Mouse (Mus musculus) layer of hippocampus, adult 2 months (tissue): ENCODE data around the gene Olfr3. TPM values are rescaled to one million over a fixed set of nuclear protein-coding genes. Genes with fewer than 3 reads are reported as not detected.

Experiments
- DNase-seq, 2 experiments: peaks; one replicate each; pipeline ENCODE4 v3.0.0; 2022; ENCODE audit warnings: low spot score in 2 of 2
- H3K27ac ChIP-seq: fragments of 200-600 bp; 2 replicates; pipeline ENCODE4 v1.8.1; 2022
- H3K4me3 ChIP-seq: fragments of 200-600 bp; 2 replicates; pipeline ENCODE4 v1.8.1; 2022; ENCODE audit warnings: mild to moderate bottlenecking
- CTCF ChIP-seq: fragments of 200-600 bp; conservative IDR thresholded peaks from 2 replicates; pipeline ENCODE4 v1.8.1; 2022; ENCODE audit warnings: antibody characterized with exemption, mild to moderate bottlenecking, moderate library complexity
- long read RNA-seq, 2 experiments: library from polyadenylated mRNA; stranded (forward); transcript quantifications; one replicate each; pipeline ENCODE4 v2.0.0; 2021; ENCODE audit warnings: borderline mapping rate in 2 of 2
- total RNA-seq, 2 experiments: library from RNA; stranded (reverse); gene quantifications; 2 replicates each; pipeline ENCODE4 v1.2.3; 2021

Olfr3 gene
- not detected for total RNA-seq
- long read RNA-seq, experiment 1 = 0 reads
- long read RNA-seq, experiment 2 = 0 reads

GRCm38 (mm10) chr2:36816932-36817331 is at the start of gene Olfr3:
TSS of gene Olfr3 (minus strand) at chr2:36817032.
- no peak for TF ChIP-seq CTCF
- no peak within 1 kb of the TSS for H3K27ac ChIP-seq
- no peak for DNase-seq
- no peak within 1 kb of the TSS for H3K4me3 ChIP-seq

- Histone ChIP-seq H3K27ac (no peak within 1 kb of the TSS), H3K4me3 (no peak within 1 kb of the TSS)
- TF ChIP-seq CTCF = no peak
- no peak for DNase-seq
These were observed 45.7 kb upstream of the Olfr3 start, which contains the start of gene Olfr351 for GRCm38 (mm10) chr2:36862560-36862959. TSS of gene Olfr351 (minus strand) at chr2:36862660.

GRCm38 (mm10) chr2:36846010-36846409 is 29.2 kb upstream of the Olfr3 start, which contains the start of gene Olfr350:
TSS of gene Olfr350 (plus strand) at chr2:36846310.
- no peak for DNase-seq
- no peak within 1 kb of the TSS for H3K27ac ChIP-seq
- no peak within 1 kb of the TSS for H3K4me3 ChIP-seq
- TF ChIP-seq CTCF = no peak

- H3K4me3 ChIP-seq = no peak within 1 kb of the TSS
- H3K27ac ChIP-seq = no peak within 1 kb of the TSS
- TF ChIP-seq CTCF = no peak
- DNase-seq = no peak
These were observed 26.6 kb downstream of the Olfr3 start, which contains the start of gene Olfr50 for GRCm38 (mm10) chr2:36790238-36790637. TSS of gene Olfr50 (plus strand) at chr2:36790538.

- no peak within 1 kb of the TSS for H3K4me3 ChIP-seq
- no peak for DNase-seq
- no peak for TF ChIP-seq CTCF
- no peak within 1 kb of the TSS for H3K27ac ChIP-seq
These were observed 32.9 kb downstream of the Olfr3 start, which contains the start of gene Olfr348 for GRCm38 (mm10) chr2:36783976-36784375. TSS of gene Olfr348 (plus strand) at chr2:36784276.

Other genes starting within 250 kb of the Olfr3 start
- not detected for gene Olfr345, start 177.0 kb downstream of the Olfr3 start, total RNA-seq
- not detected for gene Olfr346, start 131.2 kb downstream of the Olfr3 start, total RNA-seq
- not detected for gene Olfr347, start 85.1 kb downstream of the Olfr3 start, total RNA-seq
- gene Olfr348, start 32.8 kb downstream of the Olfr3 start, total RNA-seq = not detected
- gene Olfr50, start 26.5 kb downstream of the Olfr3 start, total RNA-seq = not detected
- gene Olfr350, start 29.3 kb upstream of the Olfr3 start, total RNA-seq = not detected
- not detected for gene Olfr351, start 45.6 kb upstream of the Olfr3 start, total RNA-seq
- not detected for gene Olfr352, start 51.4 kb upstream of the Olfr3 start, total RNA-seq
- gene Olfr353, start 75.9 kb upstream of the Olfr3 start, total RNA-seq = not detected
- gene Olfr354, start 88.6 kb upstream of the Olfr3 start, total RNA-seq = not detected
- gene Olfr355, start 111.9 kb upstream of the Olfr3 start, total RNA-seq = not detected
- not detected for gene Olfr356, start 120.1 kb upstream of the Olfr3 start, total RNA-seq
- gene Olfr357, start 176.8 kb upstream of the Olfr3 start, total RNA-seq = not detected
- gene Olfr358, start 192.3 kb upstream of the Olfr3 start, total RNA-seq = not detected
- not detected for gene Olfr360, start 248.7 kb upstream of the Olfr3 start, total RNA-seq